Mouse (Mus musculus) embryonic fibroblast, embryonic 13.5 days (primary cell): Measurements from ENCODE around the gene Stx18. TPM values are rescaled to one million over a fixed set of nuclear protein-coding genes. Genes with fewer than 3 reads are reported as not detected.

ENCODE experiments used
- H3K27ac ChIP-seq: 2 replicates; pipeline ENCODE4 v1.5.1; 2012; ENCODE audit warnings: low read length, control low read depth, inconsistent platforms; ENCODE audit not compliant: insufficient read depth
- H3K4me1 ChIP-seq: 2 replicates; pipeline ENCODE4 v1.6.1; 2011; ENCODE audit warnings: low read length; ENCODE audit not compliant: control insufficient read depth, insufficient read depth
- H3K4me3 ChIP-seq: 2 replicates; pipeline ENCODE4 v1.5.1; 2011; ENCODE audit warnings: mild to moderate bottlenecking, control low read depth, low read length; ENCODE audit not compliant: insufficient read depth
- CTCF ChIP-seq: IDR thresholded peaks from 2 replicates; pipeline ENCODE4 v1.5.1; 2011; ENCODE audit warnings: mild to moderate bottlenecking, control low read depth, low read length, moderate library complexity, borderline replicate concordance; ENCODE audit not compliant: insufficient read depth
- POLR2A ChIP-seq: IDR thresholded peaks from 2 replicates; pipeline ENCODE4 v1.6.1; 2011; ENCODE audit warnings: low read depth, mild to moderate bottlenecking, control low read depth, low read length, moderate library complexity
- polyA plus RNA-seq: library from polyadenylated mRNA; stranded (reverse); fragments of >200 nt; gene quantifications from 2 replicates; pipeline ENCODE4 v1.2.4, GENCODE M21; 2011; ENCODE audit warnings: low read depth; ENCODE audit not compliant: missing spikeins, insufficient read length

The Stx18 gene
- polyA plus RNA-seq, 1 experiment: 40.8 TPM

GRCm38 (mm10) chr5:38184688-38185285 lies 146.2 kb downstream of the Stx18 start:
- TF ChIP-seq POLR2A (no peak), CTCF (no peak)
- H3K27ac ChIP-seq: no peak overlapping the region
- H3K4me3 ChIP-seq: no peak overlapping the region
- H3K4me1 ChIP-seq: peaks cover 2% of the 10 kb centered on the region; the same call in 1 of the 2 replicates

DNA sequence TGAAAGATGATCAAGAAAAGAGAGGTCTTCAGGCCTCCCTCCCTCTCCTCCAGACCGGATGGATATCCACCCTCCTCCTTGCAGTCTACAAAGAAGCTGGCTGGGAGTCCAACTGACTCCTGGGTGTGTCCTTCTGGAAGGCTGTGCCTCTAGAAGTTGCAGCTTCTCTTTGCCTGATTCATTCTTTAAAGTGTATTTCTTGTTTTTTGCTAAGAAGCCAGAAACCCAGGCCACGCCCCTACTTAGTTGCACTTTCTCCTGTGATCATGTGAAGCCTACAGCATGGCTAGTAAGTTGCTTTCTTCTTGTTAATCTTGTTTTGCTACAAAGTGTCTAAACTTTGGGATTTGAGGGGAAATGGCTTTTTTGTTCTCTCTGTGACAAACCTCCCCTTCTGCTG lies 148.5 kb downstream of the Stx18 start:
- TF ChIP-seq CTCF: no peak
- no peak for TF ChIP-seq POLR2A
- Histone ChIP-seq H3K4me3 (no peak overlapping the region), H3K27ac (no peak overlapping the region), H3K4me1 (peaks cover 2% of the 10 kb centered on the region; the same call in 1 of the 2 replicates)

Other genes starting within 250 kb of the Stx18 start
- 4.8 and 15.7 TPM in 2 replicates for gene Msx1, start 214.2 kb upstream of the Stx18 start, polyA plus RNA-seq
- 47.2 and 69.4 TPM in 2 replicates for gene Nsg1, start 121.2 kb downstream of the Stx18 start, polyA plus RNA-seq
- gene Zbtb49, start 181.7 kb downstream of the Stx18 start, polyA plus RNA-seq: 4.7 and 7.1 TPM in 2 replicates
- 38.2 and 39.3 TPM in 2 replicates for gene Lyar, start 181.7 kb downstream of the Stx18 start, polyA plus RNA-seq
- 34.5 and 44.5 TPM in 2 replicates for gene Tmem128, start 221.4 kb downstream of the Stx18 start, polyA plus RNA-seq
- gene Otop1, start 237.2 kb downstream of the Stx18 start, polyA plus RNA-seq: not detected in 2 replicates